Mouse (Mus musculus): ENCODE results near the gene Lama1.

The Lama1 gene

DNA sequence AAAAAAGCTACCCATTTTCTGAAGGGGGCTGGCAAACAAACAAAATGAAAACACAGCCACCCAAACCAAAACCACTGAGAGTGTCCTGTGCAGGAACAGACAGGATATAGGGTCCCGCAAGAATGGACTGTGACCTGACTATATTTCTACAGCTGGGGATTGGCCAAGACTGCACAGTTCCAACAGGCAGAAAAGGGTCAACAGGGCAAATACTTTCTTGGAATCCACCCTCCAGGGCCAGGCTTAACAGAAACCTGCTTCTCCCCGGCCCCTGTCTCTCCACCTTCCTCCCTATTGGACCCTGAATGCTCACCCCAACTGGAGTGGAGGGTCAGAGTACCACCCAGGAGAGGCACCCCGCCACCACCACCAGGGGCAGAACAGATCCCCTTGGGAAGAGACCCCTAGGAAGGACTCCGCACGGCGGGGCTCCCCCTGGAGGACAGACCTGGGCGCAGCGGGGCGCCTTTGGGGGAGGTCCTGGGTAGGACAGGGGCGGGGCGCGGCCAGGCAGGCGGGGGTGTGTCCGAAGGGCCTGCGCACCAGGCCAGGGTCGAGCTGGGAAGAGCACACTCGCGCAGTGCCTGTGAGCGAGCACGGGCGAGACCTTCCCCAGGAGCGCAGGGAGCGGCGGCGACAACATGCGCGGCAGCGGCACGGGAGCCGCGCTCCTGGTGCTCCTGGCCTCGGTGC, at the start of gene Lama1:
Lama1 (plus strand) TSS at position 566 of the 693 bp plus-strand sequence.
- peak; percentile 81 to 84 for DNase-seq (ENCODE audit: low spot score in 2 of 2)

DNA sequence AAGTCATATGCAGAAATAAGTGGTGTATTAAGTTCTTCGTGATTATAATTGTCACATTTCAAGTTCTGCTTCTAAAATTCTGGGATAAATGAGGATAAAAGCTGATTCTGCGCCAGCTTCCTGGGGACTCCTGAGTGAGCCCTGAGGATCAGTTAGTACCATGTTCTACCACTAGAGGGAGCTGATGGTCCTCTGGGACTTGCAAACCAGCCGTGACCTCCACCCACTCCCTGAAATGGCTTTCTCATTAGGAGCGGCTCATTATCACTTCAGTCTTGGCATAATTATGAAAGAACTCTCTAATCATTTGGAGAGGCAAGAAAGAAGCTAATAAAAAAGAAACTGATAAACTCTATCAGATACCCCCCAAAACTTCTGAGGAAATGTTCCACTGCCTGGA, 45.6 kb upstream of the Lama1 start:
- DNase-seq (ENCODE audit: low spot score in 2 of 2) = peak in 1 of 2 experiments; percentile 58

GRCm38 (mm10) chr17:67664299-67664698, 32.8 kb upstream of the Lama1 start:
- DNase-seq (ENCODE audit: low spot score in 2 of 2) = no peak

GRCm38 (mm10) chr17:67666981-67667380, 30.1 kb upstream of the Lama1 start:
- DNase-seq (ENCODE audit: low spot score in 2 of 2) = peak in 1 of 2 experiments; percentile 55

GRCm38 (mm10) chr17:67667981-67668380, 29.1 kb upstream of the Lama1 start:
- DNase-seq (ENCODE audit: low spot score in 2 of 2) = peak; percentile 35 to 61

GRCm38 (mm10) chr17:67678576-67678975, 18.5 kb upstream of the Lama1 start:
- no peak for DNase-seq (ENCODE audit: low spot score in 2 of 2)

DNA sequence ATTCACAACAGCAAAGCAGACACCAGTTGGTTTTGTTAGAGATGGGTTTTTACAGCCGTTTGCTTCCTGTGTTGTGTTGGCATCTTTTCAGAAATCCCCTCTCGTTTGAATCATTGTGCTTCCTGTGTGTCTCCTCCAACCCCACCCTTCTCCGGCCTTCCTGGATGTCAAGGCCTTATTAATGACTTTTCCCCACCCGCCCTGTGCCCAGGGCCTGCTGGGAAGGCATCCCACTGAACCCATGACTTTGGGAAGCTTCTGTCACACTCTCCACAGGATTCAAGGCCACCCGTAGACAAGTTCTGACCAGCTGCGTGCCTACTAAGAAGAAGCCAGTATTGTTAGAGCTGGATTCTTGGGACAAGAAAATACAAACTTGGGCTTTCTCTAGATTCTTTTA, 16.0 kb upstream of the Lama1 start:
- DNase-seq (ENCODE audit: low spot score in 2 of 2) = no peak

DNA sequence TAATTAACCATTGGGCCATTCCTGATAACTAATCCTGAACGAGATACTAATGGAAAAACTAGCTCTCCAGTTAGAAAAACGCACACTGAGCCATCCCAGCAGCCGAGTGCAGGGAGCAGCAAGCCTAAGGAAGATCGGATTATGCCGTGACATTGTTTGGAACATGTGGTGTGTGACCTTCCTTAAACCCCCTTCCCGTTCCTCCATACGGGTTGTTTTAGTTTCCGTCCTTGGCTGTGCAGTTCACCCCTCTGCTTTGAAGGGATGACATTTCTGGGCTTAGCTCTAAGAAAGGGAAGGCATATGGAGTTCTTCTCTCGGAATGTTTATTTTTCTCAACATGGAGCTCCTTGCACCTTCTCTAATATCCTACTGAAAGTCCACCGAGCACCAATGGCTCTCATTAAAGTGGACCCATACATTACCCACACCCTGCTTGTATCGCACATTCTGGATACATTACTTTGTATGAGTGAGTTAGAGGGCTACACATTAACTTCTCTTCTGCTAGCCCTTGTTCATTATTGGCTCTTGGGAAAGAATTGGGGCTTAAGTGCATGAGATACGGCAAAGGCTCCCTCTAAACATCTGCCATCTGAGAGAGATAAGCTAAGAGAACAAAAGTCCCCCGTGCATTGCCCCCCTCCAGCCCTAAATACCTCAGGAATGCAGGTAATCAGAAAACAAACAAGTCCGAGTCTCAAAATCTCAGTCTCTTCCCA, 11.9 kb upstream of the Lama1 start:
- DNase-seq (ENCODE audit: low spot score in 2 of 2) = no peak

DNA sequence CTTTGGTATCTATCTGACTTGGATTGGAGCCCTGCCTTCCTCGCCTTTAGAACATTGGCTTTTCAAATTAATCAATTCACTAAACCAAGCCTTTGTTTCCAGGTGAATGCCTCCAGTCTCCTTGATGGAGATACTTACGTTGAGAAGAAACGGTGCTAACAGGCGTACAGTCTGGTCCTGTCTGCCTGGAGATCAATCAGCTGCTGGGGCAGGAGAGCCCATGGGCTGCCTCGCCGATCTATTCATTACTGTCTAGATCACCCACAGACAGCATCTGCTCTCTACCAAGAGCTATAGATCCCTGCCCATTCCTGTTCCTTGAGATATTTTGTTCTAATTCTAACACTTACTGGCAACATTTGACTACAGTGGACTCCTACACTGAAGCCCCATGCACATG, 9.6 kb upstream of the Lama1 start:
- DNase-seq (ENCODE audit: low spot score in 2 of 2) = no peak

GRCm38 (mm10) chr17:67690689-67691088, 6.4 kb upstream of the Lama1 start:
- DNase-seq (ENCODE audit: low spot score in 2 of 2) = no peak

GRCm38 (mm10) chr17:67692651-67693050, 4.4 kb upstream of the Lama1 start:
- no peak for DNase-seq (ENCODE audit: low spot score in 2 of 2)

DNA sequence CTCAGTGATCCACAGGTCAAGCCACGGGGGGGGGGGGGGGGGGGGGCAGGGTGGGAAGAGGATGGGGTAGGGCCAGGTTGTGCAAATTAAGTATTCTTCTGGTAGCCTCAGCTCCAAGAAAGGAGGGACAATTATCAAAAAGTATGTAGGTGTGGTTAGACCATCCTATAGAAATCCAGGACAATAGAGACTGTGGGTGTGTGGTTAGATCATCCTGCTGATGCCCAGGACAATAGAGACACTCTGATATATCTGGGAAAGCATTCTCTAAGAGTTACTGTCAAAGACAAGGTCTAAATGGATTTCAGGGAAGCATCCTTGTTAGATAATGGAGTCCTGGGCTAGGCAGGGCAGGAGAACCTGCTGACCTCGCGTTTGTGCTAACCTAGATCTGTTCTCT, 3.2 kb upstream of the Lama1 start:
- no peak for DNase-seq (ENCODE audit: low spot score in 2 of 2)

DNA sequence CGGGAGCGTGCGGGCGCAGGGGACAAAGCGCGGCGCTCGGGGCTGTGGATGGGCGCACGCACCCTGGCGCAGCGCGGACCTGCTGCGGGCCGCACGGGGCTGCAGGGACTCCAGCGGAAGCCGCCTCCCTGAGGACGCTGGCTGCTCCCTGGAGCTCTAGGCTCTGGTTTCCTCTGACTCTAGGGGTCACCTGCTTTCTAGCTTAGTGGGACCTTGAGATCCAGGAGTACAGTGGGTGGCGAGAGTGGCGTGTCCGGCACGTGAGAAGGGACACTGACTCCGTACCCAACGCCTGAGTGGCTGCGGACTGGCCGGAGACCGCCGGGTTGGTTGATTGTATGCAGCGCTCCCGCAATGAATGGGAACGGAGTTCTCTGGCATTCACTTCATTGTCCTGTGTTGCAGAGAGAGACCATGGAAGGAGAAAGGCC, 417 bp downstream of the Lama1 start:
- DNase-seq (ENCODE audit: low spot score in 2 of 2) = no peak

DNA sequence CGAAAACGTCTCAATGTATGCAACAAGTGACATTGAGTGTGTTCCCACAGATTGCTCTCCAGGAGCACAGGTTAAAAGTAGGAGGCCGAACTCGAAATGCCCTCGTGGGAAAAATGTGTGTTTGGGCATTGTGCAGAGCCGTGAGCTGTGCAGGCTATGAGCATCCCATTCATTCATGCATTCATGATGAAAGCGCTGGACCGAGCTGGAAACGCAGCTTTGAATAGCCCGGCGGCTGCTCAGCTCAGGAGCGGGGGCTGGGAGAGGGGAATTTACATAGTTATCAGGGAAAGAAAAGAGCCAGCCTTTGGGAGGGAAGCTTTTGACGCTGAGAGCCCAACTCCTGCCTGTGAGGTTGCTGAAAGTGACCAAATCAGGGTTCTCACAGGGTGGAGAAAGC, 1.2 kb downstream of the Lama1 start:
- DNase-seq (ENCODE audit: low spot score in 2 of 2) = no peak

GRCm38 (mm10) chr17:67701761-67702160, 4.7 kb downstream of the Lama1 start:
- no peak for DNase-seq (ENCODE audit: low spot score in 2 of 2)

- no peak for DNase-seq (ENCODE audit: low spot score in 2 of 2)
Measured at GRCm38 (mm10) chr17:67702941-67703340, 5.9 kb downstream of the Lama1 start.

GRCm38 (mm10) chr17:67705035-67705769, 8.1 kb downstream of the Lama1 start:
- DNase-seq (ENCODE audit: low spot score in 2 of 2) = no peak

DNA sequence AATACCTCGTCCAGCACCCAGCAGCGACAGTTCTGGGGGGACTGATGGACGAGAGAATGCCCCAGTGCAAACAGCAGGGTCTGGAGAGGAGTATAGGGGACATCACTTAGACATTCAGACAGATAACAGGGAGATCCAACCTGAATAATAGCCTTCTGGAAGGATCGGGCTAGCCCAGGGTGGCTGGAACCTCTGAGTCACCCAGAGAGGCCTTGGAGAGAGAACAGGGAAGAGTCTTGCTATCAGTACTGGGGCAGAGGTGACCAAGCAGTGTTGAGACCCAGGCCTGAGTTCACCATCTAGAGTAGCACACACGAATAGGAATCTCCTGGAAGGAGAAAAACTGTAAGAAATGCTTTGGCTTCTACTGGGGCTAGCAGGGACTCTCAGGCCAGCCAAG, 9.3 kb downstream of the Lama1 start:
- DNase-seq (ENCODE audit: low spot score in 2 of 2) = no peak

DNA sequence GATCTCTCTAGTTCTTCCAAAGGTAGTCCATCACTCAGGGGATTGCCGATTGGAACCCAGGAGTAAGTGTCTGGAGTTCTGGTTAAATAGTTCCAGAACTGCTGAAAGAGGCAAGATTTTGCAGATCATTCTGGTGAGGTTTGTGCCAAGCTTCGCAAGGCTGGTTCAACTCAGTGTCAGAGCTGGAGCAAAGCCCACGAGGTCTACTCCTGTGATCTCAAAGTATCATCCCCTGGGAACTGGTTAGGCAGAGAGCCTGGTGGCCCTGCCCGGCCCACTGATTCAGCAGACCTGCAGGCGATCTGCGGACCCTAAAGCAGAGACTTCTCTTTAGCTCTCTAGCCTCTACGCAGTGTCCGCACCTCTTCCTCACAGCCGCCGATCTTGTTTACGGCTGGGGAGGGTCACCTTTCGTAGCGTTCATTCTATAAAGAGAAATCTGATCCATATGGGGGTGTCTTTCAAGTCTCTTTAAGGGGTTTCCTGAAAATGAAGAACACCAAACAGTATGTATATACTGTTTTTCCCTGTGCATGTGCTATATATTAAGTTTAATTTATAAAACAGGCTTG, 10.8 kb downstream of the Lama1 start:
- DNase-seq (ENCODE audit: low spot score in 2 of 2) = no peak

- DNase-seq (ENCODE audit: low spot score in 2 of 2) = no peak
Measured at GRCm38 (mm10) chr17:67710377-67710781, 13.3 kb downstream of the Lama1 start.

DNA sequence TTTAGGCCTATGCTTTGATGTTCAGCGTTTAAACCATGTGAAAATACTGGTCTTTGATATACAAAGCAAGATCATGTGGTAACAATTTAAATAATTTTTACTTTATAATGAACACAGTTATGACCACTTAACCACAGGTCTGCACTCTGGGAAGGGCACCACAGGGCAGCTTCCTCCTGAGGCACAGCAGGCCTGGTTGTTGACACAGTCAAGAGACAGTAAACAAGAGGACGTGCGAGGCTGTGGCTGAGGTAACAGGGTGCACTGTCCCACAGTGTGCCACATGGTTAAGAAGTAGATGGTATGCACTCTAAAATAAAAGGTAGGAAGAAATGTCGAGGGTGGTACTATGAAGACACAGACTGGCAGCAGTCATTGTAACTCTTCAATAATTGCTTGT, 14.3 kb downstream of the Lama1 start:
- DNase-seq (ENCODE audit: low spot score in 2 of 2) = no peak

- DNase-seq (ENCODE audit: low spot score in 2 of 2) = no peak
Measured at GRCm38 (mm10) chr17:67712929-67713328, 15.9 kb downstream of the Lama1 start.

Data from urinary bladder, postnatal 4 days (tissue).